Mouse (Mus musculus): ENCODE data around the gene Micu2.

The Micu2 gene

DNA sequence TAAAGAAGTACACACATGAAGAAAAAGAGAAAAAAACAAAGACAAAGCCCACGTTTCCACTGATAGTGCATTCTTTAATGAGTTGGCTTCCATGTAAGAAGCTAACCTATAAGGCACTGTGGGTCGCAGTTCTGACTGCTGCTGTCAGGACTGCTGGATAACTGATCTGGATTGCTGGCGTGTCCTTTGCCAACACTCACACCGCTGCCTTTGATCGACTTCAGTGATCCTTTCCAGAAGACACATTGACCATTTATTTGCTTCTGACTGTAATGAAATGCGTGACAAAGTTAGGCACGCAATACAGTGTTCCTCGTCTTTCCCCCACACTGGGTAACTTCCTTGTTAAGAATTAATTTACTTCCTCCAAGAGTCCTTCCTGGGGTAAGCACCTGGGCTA is 18.3 kb downstream of the Micu2 start:
- Histone ChIP-seq H3K27me3 (ENCODE audit: control insufficient read depth, insufficient read depth, low read length, poor library complexity, severe bottlenecking) (no peaks in the 10 kb centered on the region), H3K36me3 (ENCODE audit: control insufficient read depth, insufficient read depth, low read length, poor library complexity, severe bottlenecking) (no peaks in the 10 kb centered on the region)
- no peak for DNase-seq (ENCODE audit: low read depth, low spot score)

DNA sequence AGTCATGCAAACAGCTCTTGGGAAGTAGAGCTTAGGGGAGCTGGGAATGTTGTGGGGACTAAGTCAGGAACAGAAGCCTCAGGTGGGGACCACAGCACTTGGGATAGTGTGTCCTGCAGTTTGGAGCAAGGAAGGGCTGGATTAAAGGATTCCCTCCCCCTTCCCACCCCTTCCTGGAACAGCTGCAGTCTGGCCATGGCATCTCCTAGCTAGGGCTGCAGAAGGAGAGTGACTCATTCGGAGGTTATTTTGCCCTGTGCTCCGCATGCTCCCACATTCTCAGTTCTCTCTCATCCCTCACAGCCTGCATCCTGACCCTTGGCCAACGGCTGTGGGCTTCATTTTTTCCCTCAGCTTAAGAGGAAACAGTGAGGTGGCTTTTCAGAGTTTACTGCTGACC is 18.9 kb downstream of the Micu2 start:
- no peaks in the 10 kb centered on the region for H3K36me3 ChIP-seq (ENCODE audit: control insufficient read depth, insufficient read depth, low read length, poor library complexity, severe bottlenecking)
- no peaks in the 10 kb centered on the region for H3K27me3 ChIP-seq (ENCODE audit: control insufficient read depth, insufficient read depth, low read length, poor library complexity, severe bottlenecking)
- no peak for DNase-seq (ENCODE audit: low read depth, low spot score)

GRCm38 (mm10) chr14:57978144-57978543 is 20.9 kb downstream of the Micu2 start:
- no peaks in the 10 kb centered on the region for H3K36me3 ChIP-seq (ENCODE audit: control insufficient read depth, insufficient read depth, low read length, poor library complexity, severe bottlenecking)

GRCm38 (mm10) chr14:57975656-57976055 is 23.4 kb downstream of the Micu2 start:
- no peak for DNase-seq (ENCODE audit: low read depth, low spot score)
- H3K36me3 ChIP-seq (ENCODE audit: control insufficient read depth, insufficient read depth, low read length, poor library complexity, severe bottlenecking), result no peaks in the 10 kb centered on the region; the same call in 1 of the 2 replicates
- H3K27me3 ChIP-seq (ENCODE audit: control insufficient read depth, insufficient read depth, low read length, poor library complexity, severe bottlenecking), result no peaks in the 10 kb centered on the region

More at GRCm38 (mm10) chr14:57978144-57978543, 20.9 kb downstream of the Micu2 start:
- no peaks in the 10 kb centered on the region for H3K27me3 ChIP-seq (ENCODE audit: control insufficient read depth, insufficient read depth, low read length, poor library complexity, severe bottlenecking)
- DNase-seq (ENCODE audit: low read depth, low spot score), result no peak

DNA sequence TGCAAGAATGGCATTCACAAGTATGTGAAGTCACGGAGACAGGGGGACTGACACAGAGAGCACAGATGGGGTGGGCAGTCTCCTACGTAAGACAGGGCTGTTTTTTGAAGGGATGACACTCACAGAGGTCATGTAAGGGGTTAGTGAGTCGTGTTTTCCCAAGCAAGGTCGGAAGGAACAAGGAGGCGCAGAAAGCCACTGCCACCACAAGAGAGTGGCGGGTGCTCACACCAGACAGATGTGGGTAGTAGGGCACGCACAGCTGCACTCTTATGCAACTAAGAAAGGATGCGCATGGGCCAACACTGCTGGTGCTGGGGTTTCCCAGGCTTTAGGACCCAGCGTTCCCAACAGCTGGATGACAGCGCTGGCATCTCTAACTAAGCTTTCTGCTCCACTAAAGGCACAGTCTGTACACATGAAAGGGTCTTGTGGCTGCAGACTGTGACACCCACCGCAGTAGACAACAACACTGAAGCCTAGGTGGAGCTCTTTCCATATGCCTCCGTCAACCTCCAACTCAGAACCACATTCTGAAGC is 27.0 kb downstream of the Micu2 start:
- peaks cover 2% of the 10 kb centered on the region for H3K36me3 ChIP-seq (ENCODE audit: control insufficient read depth, insufficient read depth, low read length, poor library complexity, severe bottlenecking)
- DNase-seq (ENCODE audit: low read depth, low spot score), result no peak
- no peaks in the 10 kb centered on the region for H3K27me3 ChIP-seq (ENCODE audit: control insufficient read depth, insufficient read depth, low read length, poor library complexity, severe bottlenecking)

DNA sequence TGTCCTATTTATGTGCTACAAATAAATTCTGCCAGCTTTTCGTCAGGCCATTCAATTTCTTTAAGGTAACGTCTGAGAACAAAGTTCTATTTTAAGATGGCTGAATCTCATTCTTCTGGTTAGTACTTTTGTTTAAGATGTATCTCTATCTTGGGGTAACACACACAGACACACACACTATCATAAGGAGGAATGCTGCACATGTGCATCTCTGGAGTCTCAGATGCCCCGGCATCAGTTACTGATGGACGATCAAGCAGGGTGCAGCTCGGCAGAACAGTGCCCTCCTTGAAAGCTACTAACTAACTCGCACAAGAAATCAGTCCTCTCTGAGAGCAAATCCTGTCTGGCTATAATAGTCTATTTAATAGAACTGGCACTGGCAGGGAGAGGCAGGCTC is 30.2 kb downstream of the Micu2 start:
- Histone ChIP-seq H3K36me3 (ENCODE audit: control insufficient read depth, insufficient read depth, low read length, poor library complexity, severe bottlenecking) (peaks cover 2% of the 10 kb centered on the region), H3K27me3 (ENCODE audit: control insufficient read depth, insufficient read depth, low read length, poor library complexity, severe bottlenecking) (no peaks in the 10 kb centered on the region)
- no peak for DNase-seq (ENCODE audit: low read depth, low spot score)

GRCm38 (mm10) chr14:57967080-57967797 is 31.8 kb downstream of the Micu2 start:
- DNase-seq (ENCODE audit: low read depth, low spot score), result no peak
- H3K36me3 ChIP-seq (ENCODE audit: control insufficient read depth, insufficient read depth, low read length, poor library complexity, severe bottlenecking), result peaks cover 2% of the 10 kb centered on the region; the same call in 1 of the 2 replicates
- H3K27me3 ChIP-seq (ENCODE audit: control insufficient read depth, insufficient read depth, low read length, poor library complexity, severe bottlenecking), result no peaks in the 10 kb centered on the region

DNA sequence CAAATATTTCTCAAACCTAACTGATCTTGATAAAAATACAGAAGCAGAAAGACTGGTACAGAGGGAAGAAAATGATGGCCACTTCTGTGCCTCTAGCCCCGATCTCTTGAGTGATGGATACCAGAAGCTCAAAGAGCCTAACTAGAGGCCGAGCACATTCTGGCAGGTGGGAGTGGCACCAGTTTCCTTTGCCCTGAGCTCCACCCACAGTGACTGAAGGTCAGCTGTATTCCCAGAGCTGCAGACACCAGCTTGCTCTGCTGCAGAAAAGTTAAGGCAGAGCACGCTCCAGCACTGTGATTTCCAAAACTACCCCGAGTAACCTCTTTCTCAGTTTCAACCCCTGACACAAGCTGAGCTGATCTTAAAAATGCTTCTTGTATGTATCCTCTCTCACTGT is 37.2 kb downstream of the Micu2 start:
- no peaks in the 10 kb centered on the region for H3K27me3 ChIP-seq (ENCODE audit: control insufficient read depth, insufficient read depth, low read length, poor library complexity, severe bottlenecking)
- DNase-seq (ENCODE audit: low read depth, low spot score), result no peak
- H3K36me3 ChIP-seq (ENCODE audit: control insufficient read depth, insufficient read depth, low read length, poor library complexity, severe bottlenecking), result 0 out of 2 replicates have a peak, but pooled peaks cover 1% of the 10 kb centered on the region

DNA sequence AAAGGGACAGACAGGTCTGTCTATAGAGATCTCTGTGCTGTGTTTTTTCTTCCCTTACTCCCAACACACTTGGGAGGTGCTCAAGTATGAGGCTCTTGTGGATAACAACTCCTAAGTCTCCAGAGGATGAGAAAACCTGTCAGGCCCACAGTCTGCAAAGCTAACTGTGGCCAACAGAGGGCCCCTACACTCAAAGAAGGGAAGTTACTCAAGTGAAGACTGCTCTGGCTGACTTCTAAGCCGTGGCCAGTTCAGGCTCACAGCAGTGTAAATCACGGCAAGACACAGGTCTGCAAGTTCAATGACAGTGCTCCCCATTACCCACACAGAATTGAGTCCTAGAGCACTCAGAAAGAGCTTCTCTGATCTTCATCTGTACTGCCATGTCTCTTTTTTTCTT is 48.0 kb downstream of the Micu2 start:
- H3K36me3 ChIP-seq (ENCODE audit: control insufficient read depth, insufficient read depth, low read length, poor library complexity, severe bottlenecking), result peaks cover 4% of the 10 kb centered on the region
- peak; percentile 40 for DNase-seq (ENCODE audit: low read depth, low spot score)
- H3K27me3 ChIP-seq (ENCODE audit: control insufficient read depth, insufficient read depth, low read length, poor library complexity, severe bottlenecking), result no peaks in the 10 kb centered on the region

- no peak for DNase-seq (ENCODE audit: low read depth, low spot score)
- Histone ChIP-seq H3K27me3 (ENCODE audit: control insufficient read depth, insufficient read depth, low read length, poor library complexity, severe bottlenecking) (no peaks in the 10 kb centered on the region), H3K36me3 (ENCODE audit: control insufficient read depth, insufficient read depth, low read length, poor library complexity, severe bottlenecking) (peaks cover 4% of the 10 kb centered on the region)
Measured at GRCm38 (mm10) chr14:57945834-57946233, 53.2 kb downstream of the Micu2 start.

DNA sequence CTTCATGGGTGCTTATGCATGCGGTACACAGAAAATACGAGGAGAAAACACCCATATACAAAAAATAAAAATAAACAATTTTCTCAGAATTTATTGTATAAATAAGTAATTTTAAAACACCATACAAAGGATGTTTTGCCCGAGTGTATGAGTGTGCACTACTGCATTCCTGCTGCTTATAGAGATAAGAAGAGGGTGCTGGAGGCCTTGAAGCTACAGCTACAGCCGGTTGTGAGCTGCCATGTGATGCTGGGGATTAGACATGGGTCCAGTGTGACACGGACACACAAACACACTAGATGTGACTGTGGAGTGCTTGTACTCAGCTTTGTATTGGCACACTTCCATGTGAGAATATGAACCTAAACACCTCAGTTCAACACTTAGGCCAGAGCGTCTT is 61.8 kb downstream of the Micu2 start:
- Histone ChIP-seq H3K36me3 (ENCODE audit: control insufficient read depth, insufficient read depth, low read length, poor library complexity, severe bottlenecking) (peaks cover 2% of the 10 kb centered on the region; the same call in 1 of the 2 replicates), H3K27me3 (ENCODE audit: control insufficient read depth, insufficient read depth, low read length, poor library complexity, severe bottlenecking) (no peaks in the 10 kb centered on the region)
- DNase-seq (ENCODE audit: low read depth, low spot score), result no peak

GRCm38 (mm10) chr14:57934666-57935065 is 64.4 kb downstream of the Micu2 start:
- Histone ChIP-seq H3K27me3 (ENCODE audit: control insufficient read depth, insufficient read depth, low read length, poor library complexity, severe bottlenecking) (no peaks in the 10 kb centered on the region), H3K36me3 (ENCODE audit: control insufficient read depth, insufficient read depth, low read length, poor library complexity, severe bottlenecking) (no peaks in the 10 kb centered on the region)
- DNase-seq (ENCODE audit: low read depth, low spot score), result no peak

DNA sequence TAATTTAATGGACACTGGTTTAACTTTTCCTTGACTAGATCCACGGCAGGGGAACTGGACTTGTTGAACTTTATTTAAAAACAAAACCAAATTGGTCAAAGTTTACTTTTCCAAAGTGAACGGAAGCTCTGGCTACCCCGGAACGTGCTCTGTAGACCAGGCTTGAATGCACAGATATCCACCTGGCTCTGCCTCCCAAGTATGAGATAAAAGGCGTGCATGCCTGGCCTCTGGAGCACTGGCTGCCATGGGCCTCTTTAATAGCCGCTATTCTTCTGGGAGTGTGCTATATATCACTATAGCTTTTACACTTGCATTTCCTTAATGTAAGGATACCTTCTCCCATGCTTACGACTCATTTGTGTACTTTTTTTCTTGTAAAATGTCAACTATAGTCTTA is 65.5 kb downstream of the Micu2 start:
- no peak for DNase-seq (ENCODE audit: low read depth, low spot score)
- no peaks in the 10 kb centered on the region for H3K36me3 ChIP-seq (ENCODE audit: control insufficient read depth, insufficient read depth, low read length, poor library complexity, severe bottlenecking)

GRCm38 (mm10) chr14:57932881-57933443 is 66.1 kb downstream of the Micu2 start:
- no peaks in the 10 kb centered on the region for H3K36me3 ChIP-seq (ENCODE audit: control insufficient read depth, insufficient read depth, low read length, poor library complexity, severe bottlenecking)
- H3K27me3 ChIP-seq (ENCODE audit: control insufficient read depth, insufficient read depth, low read length, poor library complexity, severe bottlenecking), result no peaks in the 10 kb centered on the region
- no peak for DNase-seq (ENCODE audit: low read depth, low spot score)

More for the DNA sequence above, 65.5 kb downstream of the Micu2 start:
- H3K27me3 ChIP-seq (ENCODE audit: control insufficient read depth, insufficient read depth, low read length, poor library complexity, severe bottlenecking), result no peaks in the 10 kb centered on the region

DNA sequence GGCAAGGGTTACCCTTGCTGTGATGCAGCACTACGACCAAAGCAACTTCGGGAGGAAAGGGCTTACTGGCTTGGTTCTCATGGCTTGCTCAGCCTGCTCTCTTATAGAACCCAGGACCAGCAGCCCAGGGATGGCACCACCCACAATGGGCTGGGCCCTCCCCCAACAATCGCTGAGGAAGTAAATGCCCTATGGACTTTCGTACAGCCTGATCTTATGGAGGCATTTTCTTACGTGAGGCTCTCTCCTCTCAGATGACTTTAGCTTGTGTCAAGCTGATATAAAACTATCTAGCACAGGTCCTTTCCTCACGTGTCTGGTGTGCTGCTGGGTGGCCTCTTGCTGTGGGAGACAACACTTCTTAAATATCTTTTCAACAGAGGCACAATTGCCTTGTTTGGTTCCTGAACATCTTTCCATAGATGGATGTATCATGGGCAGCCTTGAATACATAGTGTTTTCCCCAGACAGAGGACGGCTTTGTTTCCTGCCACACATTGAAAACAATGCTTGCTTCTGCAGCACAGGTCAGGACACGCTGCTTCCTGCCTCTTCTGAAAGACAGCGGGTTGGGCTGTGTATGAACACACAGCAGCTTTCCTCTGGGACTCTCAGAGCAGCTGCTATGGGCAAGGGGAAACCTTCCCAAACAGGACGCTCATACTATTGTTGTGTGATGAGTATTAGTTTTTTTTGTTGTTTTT is 77.5 kb downstream of the Micu2 start:
- Histone ChIP-seq H3K36me3 (ENCODE audit: control insufficient read depth, insufficient read depth, low read length, poor library complexity, severe bottlenecking) (peaks cover 17% of the 10 kb centered on the region; the same call in 1 of the 2 replicates), H3K27me3 (ENCODE audit: control insufficient read depth, insufficient read depth, low read length, poor library complexity, severe bottlenecking) (no peaks in the 10 kb centered on the region)
- no peak for DNase-seq (ENCODE audit: low read depth, low spot score)
